Comparison of ENCODE assay signal across 10 mouse cellular contexts in genomic region chr4:125492122-125492505, GRCm38 (mm10). TPM values are rescaled to one million over a fixed set of nuclear protein-coding genes. Genes with fewer than 3 reads are reported as not detected.
DNase-seq lines count a peak whose midpoint lies in the region; ATAC-seq lines count a peak whose summit lies in the region.
"Had no signal": no experiment of that assay in that cellular context is flagged by ENCODE, and none has a peak within 500 bp of the region (broad histone marks: within the 10 kb centered on the region; RNA-seq: fewer than 3 reads in every experiment).

No protein-coding gene starts in this region.

- peaks cover 97% of the 10 kb centered on the region for H3K27me3 ChIP-seq in heart, embryonic 12.5 days (replicated peaks)
- peaks cover 100% of the 10 kb centered on the region for H3K27me3 ChIP-seq in embryonic facial prominence, embryonic 12.5 days
- H3K27me3 ChIP-seq in hindbrain, embryonic 13.5 days = peaks cover 97% of the 10 kb centered on the region
- peaks cover 20% of the 10 kb centered on the region for H3K27me3 ChIP-seq in midbrain, embryonic 15.5 days (replicated peaks)

- H3K4me1 ChIP-seq in heart, embryonic 12.5 days (replicated peaks) = peaks cover 23% of the 10 kb centered on the region
- peaks cover 12% of the 10 kb centered on the region; the same call in 1 of the 2 replicates for H3K4me1 ChIP-seq in embryonic facial prominence, embryonic 12.5 days
- peaks cover 96% of the 10 kb centered on the region for H3K4me1 ChIP-seq in hindbrain, embryonic 13.5 days (replicated peaks)
- peaks cover 91% of the 10 kb centered on the region for H3K4me1 ChIP-seq in midbrain, embryonic 15.5 days
- H3K4me1 ChIP-seq: liver, embryonic 13.5 days had no signal

- H3K9me3 ChIP-seq in heart, embryonic 12.5 days (replicated peaks) = no peaks in the 10 kb centered on the region
- H3K9me3 ChIP-seq in embryonic facial prominence, embryonic 12.5 days = no peaks in the 10 kb centered on the region
- H3K9me3 ChIP-seq in hindbrain, embryonic 13.5 days = no peaks in the 10 kb centered on the region
- H3K9me3 ChIP-seq in midbrain, embryonic 15.5 days = no peaks in the 10 kb centered on the region
- H3K9me3 ChIP-seq: liver, embryonic 13.5 days had no signal

- no peak for DNase-seq in heart, adult 8-10 months (ENCODE audit: low spot score)
- DNase-seq in layer of hippocampus, adult 8-10 months (ENCODE audit: low spot score in 2 of 2) = no peak
- DNase-seq in ovary, postnatal 36 days (ENCODE audit: low spot score) = no peak
- DNase-seq in thymus, adult 18-20 months = no peak
- DNase-seq: liver, embryonic 13.5 days had no signal

- no peak for ATAC-seq in heart, embryonic 12.5 days (ENCODE audit: insufficient number of reproducible peaks, low FRiP score)
- ATAC-seq in embryonic facial prominence, embryonic 12.5 days (ENCODE audit: insufficient number of reproducible peaks, insufficient read depth, low FRiP score, low TSS enrichment) = no peak
- no peak for ATAC-seq in hindbrain, embryonic 13.5 days (ENCODE audit: low FRiP score)
- ATAC-seq in midbrain, embryonic 15.5 days (replicated peaks) = no peak

- H3K9ac ChIP-seq in heart, embryonic 12.5 days = no peak overlapping the region
- H3K9ac ChIP-seq in embryonic facial prominence, embryonic 12.5 days = no peak overlapping the region
- H3K9ac ChIP-seq in hindbrain, embryonic 13.5 days = peak overlapping the region; percentile 88
- peak overlapping the region; percentile 70 for H3K9ac ChIP-seq in midbrain, embryonic 15.5 days
- H3K9ac ChIP-seq: liver, embryonic 13.5 days had no signal

- H3K36me3 ChIP-seq in heart, embryonic 12.5 days = no peaks in the 10 kb centered on the region
- no peaks in the 10 kb centered on the region for H3K36me3 ChIP-seq in embryonic facial prominence, embryonic 12.5 days
- H3K36me3 ChIP-seq in hindbrain, embryonic 13.5 days = no peaks in the 10 kb centered on the region
- no peaks in the 10 kb centered on the region for H3K36me3 ChIP-seq in midbrain, embryonic 15.5 days (replicated peaks)
- H3K36me3 ChIP-seq: liver, embryonic 13.5 days had no signal

- H3K4me3 ChIP-seq in heart, embryonic 12.5 days = peak overlapping the region; percentile 50
- H3K4me3 ChIP-seq in embryonic facial prominence, embryonic 12.5 days = peak overlapping the region; percentile 43
- peak overlapping the region; percentile 62 for H3K4me3 ChIP-seq in hindbrain, embryonic 13.5 days
- peak overlapping the region; percentile 63 for H3K4me3 ChIP-seq in midbrain, embryonic 15.5 days
- H3K4me3 ChIP-seq: liver, embryonic 13.5 days had no signal

- WGBS in heart, embryonic 12.5 days = 17% methylated on average over 9 of the region's 9 CpGs
- WGBS in embryonic facial prominence, embryonic 12.5 days = 12% methylated on average over 9 of the region's 9 CpGs
- WGBS in hindbrain, embryonic 13.5 days = 12% methylated on average over 9 of the region's 9 CpGs
- 15% methylated on average over 9 of the region's 9 CpGs for WGBS in midbrain, embryonic 15.5 days

- no peak overlapping the region for H3K27ac ChIP-seq in heart, embryonic 12.5 days (ENCODE audit: poor library complexity, severe bottlenecking)
- H3K27ac ChIP-seq in embryonic facial prominence, embryonic 12.5 days = no peak overlapping the region
- peak overlapping the region; percentile 94 for H3K27ac ChIP-seq in hindbrain, embryonic 13.5 days
- peak overlapping the region; percentile 83 for H3K27ac ChIP-seq in midbrain, embryonic 15.5 days
- H3K27ac ChIP-seq: liver, embryonic 13.5 days had no signal

- peak overlapping the region; percentile 78; the same call in 1 of the 2 replicates for H3K4me2 ChIP-seq in heart, embryonic 12.5 days
- H3K4me2 ChIP-seq in embryonic facial prominence, embryonic 12.5 days (replicated peaks) = peak overlapping the region; percentile 75; the same call in 1 of the 2 replicates
- H3K4me2 ChIP-seq in hindbrain, embryonic 13.5 days = peak overlapping the region; percentile 73
- H3K4me2 ChIP-seq in midbrain, embryonic 15.5 days = peak overlapping the region; percentile 79
- H3K4me2 ChIP-seq: liver, embryonic 13.5 days had no signal

RNA-seq across cellular contexts. Expression of gene Grik3, which starts 1.6 kb away (rescaled TPM):
- polyA plus RNA-seq in heart, embryonic 12.5 days (2016; fragmentation: Nextera tagmentation; extraction: Ambion mirVana) = 0.23 and 0.30 TPM in 2 replicates
- under 1 TPM; 0.20 to 0.47 (median 0.31) TPM for total RNA-seq in heart, adult 8-10 months (2022)
- 0.32 and 0.37 TPM in 2 replicates for polyA plus RNA-seq in embryonic facial prominence, embryonic 12.5 days (2016; fragmentation: Nextera tagmentation; extraction: Ambion mirVana)
- polyA plus RNA-seq in hindbrain, embryonic 13.5 days (2015; fragmentation: Nextera tagmentation; extraction: Ambion mirVana) = 3.9 and 4.1 TPM in 2 replicates
- 4.8 and 5.3 TPM in 2 replicates for polyA plus RNA-seq in midbrain, embryonic 15.5 days (2015; fragmentation: Nextera tagmentation; extraction: Ambion mirVana)
- total RNA-seq in layer of hippocampus, adult 8-10 months (2022) = 10 to 100 TPM; 24.6 to 30.4 (median 26.8) TPM
- total RNA-seq: megakaryocyte, adult 5-6 weeks had no signal

Comparison
In these comparisons a context has a peak if more than half of its experiments do, and no peak if none do; other contexts are left out.
1. H3K27ac ChIP-seq: peak in hindbrain, embryonic 13.5 days (single experiment) and midbrain, embryonic 15.5 days (single experiment); none in heart, embryonic 12.5 days (single experiment) and embryonic facial prominence, embryonic 12.5 days (single experiment).
2. H3K9ac ChIP-seq: peak in hindbrain, embryonic 13.5 days (single experiment) and midbrain, embryonic 15.5 days (single experiment); none in heart, embryonic 12.5 days (single experiment) and embryonic facial prominence, embryonic 12.5 days (single experiment).
3. Peak in every context shown above with its lines, with median percentiles within 50 percentile points of each other: H3K4me2 ChIP-seq and H3K4me3 ChIP-seq.